Mouse (Mus musculus) brain, embryonic 18.5 days (tissue): ENCODE measurements at regions not wholly inside any gene's neighbourhood (a gene's known extent, or its start where the extent isn't known, plus 50 kb on each side); places are given as distances from the start of the nearest gene placed in this dataset.

Experiments used
- DNase-seq: peaks from one replicate; pipeline ENCODE4 v3.0.0-alpha.2; 2012; ENCODE audit warnings: low read depth, low spot score

- no peak for DNase-seq
Observed at GRCm38 (mm10) chr5:4500599-4500998, 257.2 kb downstream of the Fzd1 start.

DNA sequence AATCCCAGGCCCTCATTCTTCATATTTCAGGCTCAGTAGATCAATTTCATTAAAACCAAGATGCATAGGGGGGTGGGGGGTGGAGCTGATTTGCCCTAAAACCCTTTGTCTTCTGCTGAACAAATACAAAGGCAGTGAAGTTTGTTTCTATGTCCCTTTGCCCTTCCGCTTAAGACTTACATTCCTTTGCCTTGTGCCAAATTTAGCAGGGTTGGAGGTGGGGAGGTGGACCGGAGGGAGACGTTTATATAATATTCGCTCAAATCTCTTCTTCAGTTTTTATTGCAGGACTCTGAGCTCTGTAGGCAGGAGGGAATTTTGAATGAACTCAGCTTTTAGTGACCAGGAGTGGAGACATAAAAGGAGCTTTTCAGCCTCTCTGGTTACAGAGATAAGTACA lies 258.8 kb downstream of the Fzd1 start:
- no peak for DNase-seq

- DNase-seq: no peak
Observed at GRCm38 (mm10) chr5:4498425-4498824, 259.4 kb downstream of the Fzd1 start.

GRCm38 (mm10) chr5:4496907-4497200 lies 261.0 kb downstream of the Fzd1 start:
- DNase-seq: no peak

GRCm38 (mm10) chr5:4496132-4496906 lies 261.5 kb downstream of the Fzd1 start:
- DNase-seq: peak; percentile 59

DNA sequence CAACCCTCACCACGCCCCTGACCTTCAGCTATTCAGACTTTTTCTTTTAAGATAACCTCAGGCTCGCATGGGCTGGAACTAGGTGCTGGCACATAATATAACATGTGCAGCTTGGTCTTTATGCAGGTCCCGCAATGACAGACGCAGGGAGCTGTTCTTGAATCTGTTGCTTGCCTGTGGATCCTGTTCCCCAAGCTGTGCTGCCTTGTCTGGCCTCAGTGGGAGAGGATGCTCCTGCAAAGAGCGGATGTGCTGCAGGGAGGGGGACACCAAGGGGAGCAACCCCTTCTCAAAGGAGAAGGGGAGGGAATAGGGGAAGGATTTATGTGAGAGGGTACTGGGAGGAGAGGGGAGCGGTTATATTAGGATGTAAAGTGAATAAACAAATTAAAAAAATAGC lies 262.4 kb downstream of the Fzd1 start:
- DNase-seq: no peak

DNA sequence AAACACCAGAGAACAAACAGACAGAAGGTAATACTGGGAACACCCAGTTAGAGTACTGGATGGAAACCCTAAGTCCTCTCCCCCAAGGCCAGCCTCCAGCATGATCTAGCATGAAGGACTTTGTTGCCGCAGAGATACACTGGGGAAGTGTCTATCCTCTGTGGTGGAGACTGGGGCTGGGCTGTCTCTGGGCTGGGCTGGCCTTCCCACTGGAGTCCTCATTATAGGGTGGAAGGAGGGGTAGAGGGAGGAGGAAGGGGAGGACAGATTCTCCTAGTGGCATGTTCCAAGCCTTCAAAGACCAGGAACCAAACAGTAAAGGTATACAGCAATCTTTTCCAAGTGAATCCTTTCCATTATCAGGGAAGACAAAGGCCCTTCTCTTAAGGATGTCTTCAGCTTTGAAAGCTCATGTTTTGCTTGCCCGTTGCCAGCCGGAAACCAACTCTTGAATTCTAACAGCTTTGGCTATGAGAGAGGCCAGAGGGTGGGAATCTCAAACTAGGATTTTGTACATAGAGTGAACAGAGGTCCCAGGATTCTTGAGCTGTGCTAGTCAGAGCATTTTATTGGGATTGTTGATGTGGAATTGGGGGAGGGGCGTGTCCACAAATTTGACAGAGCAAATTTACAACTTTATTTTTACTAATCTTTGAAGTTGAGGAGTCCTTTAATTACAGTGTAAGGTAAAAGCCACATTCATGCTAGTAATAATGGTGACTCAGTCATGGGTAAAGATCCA lies 271.3 kb downstream of the Fzd1 start:
- DNase-seq: no peak

DNA sequence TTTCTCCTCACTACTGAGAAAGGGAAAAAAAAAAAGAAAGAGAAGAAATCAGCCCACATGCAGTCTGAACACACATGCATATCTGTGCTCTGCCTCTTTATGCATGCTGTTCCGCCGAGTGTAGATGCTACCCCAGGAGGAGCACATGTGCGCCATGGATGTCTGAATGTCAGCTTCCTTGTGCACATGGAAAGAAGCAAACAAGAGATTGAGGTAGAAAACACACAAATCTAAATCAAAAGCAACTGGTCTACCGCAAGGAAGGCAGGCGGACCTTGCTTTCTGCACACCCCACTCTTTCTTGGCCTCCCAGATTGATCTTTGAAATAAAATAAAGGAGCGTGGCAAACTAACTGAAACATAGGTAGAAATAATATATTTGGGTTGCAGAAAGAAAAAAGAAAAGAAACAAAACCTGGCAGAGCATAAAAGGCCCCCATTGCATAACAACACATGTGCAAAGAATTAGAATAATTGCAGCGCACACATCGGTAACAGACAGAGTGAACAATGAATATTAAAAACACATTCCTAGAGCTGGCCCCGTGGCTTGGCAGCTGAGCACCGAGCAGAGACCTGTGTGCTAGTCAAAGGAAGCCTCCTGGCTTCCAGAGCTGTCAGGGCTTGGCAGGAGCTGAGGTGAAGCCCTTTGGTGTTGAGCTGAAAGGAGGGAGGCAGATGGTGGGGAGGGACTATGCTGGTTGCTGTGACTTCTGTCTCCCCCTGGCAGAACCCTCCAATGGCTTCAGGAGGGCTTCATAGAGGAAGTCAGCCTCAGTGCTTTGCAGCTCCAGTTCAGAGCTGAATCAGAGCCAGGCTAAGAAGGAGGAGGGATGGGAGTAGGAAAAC lies 272.1 kb downstream of the Fzd1 start:
- DNase-seq: peak; percentile 56

DNA sequence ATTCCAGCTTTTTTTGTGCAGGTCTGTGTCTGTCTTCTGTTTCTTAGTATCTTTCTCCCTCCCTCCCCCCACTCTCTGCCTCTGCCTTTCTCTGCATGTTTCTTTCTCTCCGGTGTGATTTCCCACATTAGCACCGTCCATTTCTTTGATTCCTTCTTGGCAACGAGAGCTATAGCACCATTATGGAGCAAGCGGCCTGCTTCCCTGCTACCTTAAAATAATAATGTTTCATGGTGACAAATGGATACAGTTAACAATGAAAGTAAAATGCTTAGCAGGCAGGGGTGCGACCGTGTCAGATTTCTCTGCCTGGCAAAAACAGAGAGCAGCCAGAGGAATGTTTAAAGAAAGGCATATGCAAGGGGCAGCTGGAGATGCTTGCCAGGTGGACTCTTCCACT lies 273.1 kb downstream of the Fzd1 start:
- DNase-seq: no peak

DNA sequence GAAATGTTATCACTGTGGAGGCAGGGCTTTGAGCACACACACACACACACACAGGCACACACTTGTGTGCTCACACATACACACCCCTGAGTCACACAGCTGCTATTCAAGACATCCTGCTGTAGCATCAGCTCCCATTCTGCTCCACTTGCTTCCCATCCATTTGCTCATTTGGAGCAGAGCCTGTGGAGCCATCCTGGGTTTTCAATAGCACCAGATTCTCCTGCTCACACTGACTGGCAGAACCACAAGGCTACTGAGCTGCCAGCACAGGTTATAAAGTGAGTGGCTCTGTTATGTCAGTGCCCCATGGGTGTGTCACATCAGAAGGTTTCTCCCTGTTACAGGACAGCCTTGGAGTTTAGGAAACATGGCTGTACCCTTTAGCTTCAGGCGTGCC lies 273.7 kb downstream of the Fzd1 start:
- DNase-seq: no peak

DNA sequence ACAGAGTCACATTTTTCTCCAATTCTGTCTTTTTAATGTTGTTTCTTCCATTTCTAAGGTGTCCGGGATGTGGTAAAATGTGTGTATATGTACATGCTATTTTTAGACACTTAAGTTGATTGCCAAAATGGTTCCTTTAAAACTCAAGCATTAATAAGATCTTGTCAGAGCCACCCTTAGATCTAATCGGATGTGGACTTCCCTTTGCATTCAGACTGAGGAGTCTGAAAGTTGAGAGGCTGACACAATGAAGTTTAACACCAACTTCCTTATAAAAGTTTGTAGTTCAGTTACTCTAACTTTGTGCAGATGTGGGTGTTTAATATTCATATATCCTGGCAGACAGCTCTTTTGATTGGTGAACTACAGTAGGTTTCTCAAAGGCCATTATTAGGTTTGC lies 282.1 kb downstream of the Mterf1b start:
- DNase-seq: no peak
